Mouse (Mus musculus) cerebellum, adult 2 months (tissue): ENCODE measurements around the gene Il34.

ENCODE experiments used
- CTCF ChIP-seq: fragments of 200-500 bp; IDR thresholded peaks from 2 replicates; pipeline ENCODE4 v1.5.1; 2011; ENCODE audit warnings: low read depth, mild to moderate bottlenecking, control low read depth, low read length, moderate library complexity, borderline replicate concordance; ENCODE audit not compliant: insufficient read depth
- POLR2A ChIP-seq: fragments of 200-500 bp; IDR thresholded peaks from 2 replicates; pipeline ENCODE4 v1.6.1; 2011; ENCODE audit warnings: low read length, control low read depth, borderline replicate concordance; ENCODE audit not compliant: insufficient read depth

- TF ChIP-seq CTCF (no peak), POLR2A (no peak)
Measured at GRCm38 (mm10) chr8:110717131-110717530, 88.6 kb downstream of the Il34 start.
